Mouse (Mus musculus): Measurements from ENCODE around the gene Pf4. TPM values are rescaled to one million over a fixed set of nuclear protein-coding genes. Genes with fewer than 3 reads are reported as not detected.

The Pf4 gene
- total RNA-seq, 2 experiments from 2014 or later, result 5.4 to 12.4 TPM

DNA sequence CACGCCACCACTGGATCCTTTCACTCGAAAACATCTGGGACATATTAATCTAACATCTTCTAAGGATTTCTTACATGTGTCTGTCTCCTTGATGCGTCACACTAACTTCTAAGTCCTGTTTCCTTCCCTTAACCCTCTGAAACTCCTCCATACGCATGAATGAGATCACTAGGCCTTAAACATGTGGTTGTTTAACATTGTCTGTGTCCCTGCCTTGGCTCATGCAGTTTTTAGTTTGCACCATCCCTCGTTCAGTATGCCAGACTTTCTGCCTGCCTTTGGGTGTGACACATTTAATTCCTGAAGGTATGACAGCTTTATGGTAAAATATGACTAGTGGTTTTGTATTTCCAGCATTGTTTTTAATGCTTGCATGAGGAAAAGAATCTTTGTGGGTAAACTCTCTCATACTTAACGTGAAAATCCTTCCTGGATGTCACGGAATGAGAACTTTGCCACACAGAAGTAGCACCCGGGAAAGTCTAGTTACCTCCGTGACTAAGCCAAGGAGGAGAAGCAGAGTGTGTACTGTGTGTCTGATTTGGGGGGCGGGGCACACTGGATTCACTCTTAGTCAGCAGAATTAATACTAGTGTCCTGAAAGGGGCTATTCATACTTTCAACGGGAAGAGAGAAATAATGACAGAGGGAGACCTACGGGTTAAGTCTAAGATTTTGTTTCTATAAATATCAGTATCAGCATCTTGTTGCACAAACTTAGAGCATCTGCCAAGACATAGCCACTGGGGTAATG, 8.1 kb upstream of the Pf4 start:
- Histone ChIP-seq H3K4me3 (no peak overlapping the region), H3K27ac (no peak overlapping the region)
- TF ChIP-seq CTCF (IDR thresholded peaks at IDR 0.05), result no peak
- intact Hi-C loops (cut with DNase I), result no loop called here
- no peak for DNase-seq

- intact Hi-C loops (cut with DNase I), result no loop called here
- no peak for DNase-seq
- no peak for TF ChIP-seq CTCF (IDR thresholded peaks at IDR 0.05)
- Histone ChIP-seq H3K27ac (no peak overlapping the region), H3K4me3 (no peak overlapping the region)
These were observed 6.2 kb upstream of the Pf4 start for GRCm38 (mm10) chr5:90765821-90766606.

GRCm38 (mm10) chr5:90768218-90768617, 4.0 kb upstream of the Pf4 start, which contains the start of gene Ppbp:
Ppbp (plus strand) TSS chr5:90768518.
- no peak for TF ChIP-seq CTCF (IDR thresholded peaks at IDR 0.05)
- Histone ChIP-seq H3K27ac (no peak within 1 kb of the TSS), H3K4me3 (no peak within 1 kb of the TSS)
- no peak for DNase-seq
- intact Hi-C loops (cut with DNase I), result no loop called here

DNA sequence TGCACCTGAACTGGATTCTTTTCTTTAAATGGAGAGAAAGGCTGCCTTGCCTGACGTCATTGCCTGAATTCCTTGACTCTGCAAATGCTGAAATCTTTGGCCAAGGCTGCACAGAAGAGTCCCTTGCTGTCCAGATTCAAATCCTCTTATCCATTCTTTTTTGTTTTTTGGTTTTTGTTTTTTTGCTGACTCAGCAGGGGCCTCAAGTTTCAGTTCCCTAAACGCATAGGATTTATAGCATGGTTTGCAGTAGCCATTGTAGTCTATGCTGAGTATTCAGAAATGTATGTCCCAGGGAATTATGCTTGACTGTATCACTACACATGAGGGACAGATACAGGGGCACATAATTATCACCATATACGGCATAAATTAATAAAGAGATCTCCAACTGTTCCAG, 866 bp upstream of the Pf4 start:
- intact Hi-C loops (cut with DNase I), result no loop called here
- no peak overlapping the region for H3K4me3 ChIP-seq
- peak overlapping the region; percentile 43; the same call in 1 of the 2 replicates for H3K27ac ChIP-seq
- no peak for TF ChIP-seq CTCF (IDR thresholded peaks at IDR 0.05)
- DNase-seq, result no peak

- Histone ChIP-seq H3K27ac (no peak overlapping the region), H3K4me3 (no peak overlapping the region)
- intact Hi-C loops (cut with DNase I), result no loop called here
- TF ChIP-seq CTCF (IDR thresholded peaks at IDR 0.05), result no peak
- no peak for DNase-seq
These were observed 3.3 kb downstream of the Pf4 start for GRCm38 (mm10) chr5:90775562-90775961.

DNA sequence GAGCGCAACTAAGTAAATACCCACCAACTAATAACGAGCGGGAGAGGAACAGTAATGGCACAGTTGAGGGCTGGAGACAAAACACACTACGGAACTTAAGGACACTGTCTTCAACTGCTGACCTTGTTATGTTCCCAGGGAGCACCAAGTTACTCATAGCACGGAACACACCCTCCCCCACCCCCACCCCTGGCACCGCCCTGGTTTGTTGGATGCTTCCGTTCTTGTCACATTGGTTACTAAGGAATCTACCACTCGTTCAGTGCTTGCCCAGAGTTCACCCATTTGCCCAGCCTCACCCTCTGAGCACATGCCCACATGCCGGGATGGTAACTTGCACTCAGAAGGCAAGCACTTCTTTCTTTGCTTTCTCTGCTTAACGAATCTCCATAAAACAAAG, 5.4 kb downstream of the Pf4 start:
- TF ChIP-seq CTCF (IDR thresholded peaks at IDR 0.05), result no peak
- no peak overlapping the region for H3K27ac ChIP-seq
- no peak for DNase-seq
- intact Hi-C loops (cut with DNase I), result no loop called here
- no peak overlapping the region for H3K4me3 ChIP-seq

- TF ChIP-seq CTCF (IDR thresholded peaks at IDR 0.05), result no peak
- intact Hi-C loops (cut with DNase I), result no loop called here
- DNase-seq, result peak; percentile 31
- no peak overlapping the region for H3K27ac ChIP-seq
- no peak overlapping the region for H3K4me3 ChIP-seq
These were observed 6.6 kb downstream of the Pf4 start for GRCm38 (mm10) chr5:90778856-90779255.

DNA sequence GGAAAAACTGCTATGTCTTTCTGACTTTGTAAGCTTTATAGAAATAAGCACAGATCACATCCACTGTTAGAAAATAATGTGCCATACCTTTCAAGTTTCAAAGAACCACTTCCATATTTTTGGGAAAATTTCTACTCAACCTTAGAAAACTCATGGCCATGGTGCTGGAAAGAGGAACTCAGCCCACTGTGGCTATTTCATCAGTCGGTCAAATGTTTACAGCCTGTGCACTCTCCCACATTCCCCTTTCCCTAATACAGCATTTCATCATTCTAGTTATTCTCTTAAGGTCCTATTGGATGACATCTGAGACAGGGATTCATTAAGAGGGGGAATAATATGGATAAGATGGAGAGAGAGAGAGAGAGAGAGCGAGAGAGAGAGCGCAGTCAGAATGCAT, 11.5 kb downstream of the Pf4 start:
- intact Hi-C loops (cut with DNase I), result no loop called here
- Histone ChIP-seq H3K27ac (no peak overlapping the region), H3K4me3 (no peak overlapping the region)
- no peak for TF ChIP-seq CTCF (IDR thresholded peaks at IDR 0.05)
- no peak for DNase-seq

DNA sequence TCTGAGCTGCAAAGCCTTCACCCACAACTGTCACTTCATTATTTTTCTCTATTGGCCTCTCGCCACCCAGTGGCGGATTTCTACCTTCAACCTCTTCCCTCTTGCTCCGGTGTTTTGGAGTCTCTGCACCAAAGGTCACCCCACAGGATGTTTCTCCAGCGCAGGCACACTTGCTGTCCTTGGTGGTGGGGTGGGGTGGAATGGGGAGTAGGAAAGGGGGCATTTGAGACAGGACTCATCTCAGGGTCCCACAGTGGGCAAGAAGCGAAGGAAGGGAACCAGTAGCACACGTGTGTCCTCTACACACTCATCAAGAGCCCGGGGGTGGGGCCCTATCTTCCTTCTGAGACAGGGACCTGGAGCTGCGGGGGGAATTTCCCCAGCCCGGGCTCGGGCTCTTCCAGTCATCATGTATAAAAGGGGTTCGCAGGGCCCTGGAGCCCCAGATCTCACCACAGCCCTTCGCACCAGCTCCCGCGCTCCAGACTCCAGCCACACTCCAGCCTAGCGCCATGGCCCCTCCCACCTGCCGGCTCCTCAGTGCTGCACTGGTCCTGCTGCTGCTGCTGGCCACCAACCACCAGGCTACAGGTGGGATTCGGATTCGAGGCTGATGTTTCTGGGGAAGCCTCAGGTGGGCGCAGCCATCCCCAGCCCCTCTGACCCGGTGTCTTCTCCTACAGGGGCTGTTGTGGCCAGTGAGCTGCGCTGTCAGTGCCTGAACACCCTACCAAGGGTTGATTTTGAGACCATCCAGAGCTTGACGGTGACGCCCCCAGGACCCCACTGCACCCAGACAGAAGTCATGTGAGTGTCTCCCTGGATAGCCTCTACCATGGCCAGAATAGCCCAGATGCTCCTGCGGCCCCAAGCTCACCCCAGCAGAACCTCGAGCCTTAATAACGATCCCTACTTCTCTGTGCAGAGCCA, 13.7 kb downstream of the Pf4 start, which contains the start of gene Cxcl3:
Gene Cxcl3, plus strand, starts transcription at position 445 of the 930 bp plus-strand sequence.
- peak within 1 kb of the TSS; percentile 32; the same call in 1 of the 2 replicates for H3K4me3 ChIP-seq
- intact Hi-C loops (cut with DNase I), result loop anchor here (5.0 kb wide), 1 partner anchor 124 kb away; no protein-coding TSS in a partner anchor
- peak; percentile 9; the same call in 1 of the 2 replicates for TF ChIP-seq CTCF (IDR thresholded peaks at IDR 0.05)
- no peak within 1 kb of the TSS for H3K27ac ChIP-seq
- DNase-seq, result no peak

- intact Hi-C loops (cut with DNase I), result loop anchor here (5.0 kb wide), 1 partner anchor 126 kb away; no protein-coding TSS in a partner anchor
- no peak overlapping the region for H3K27ac ChIP-seq
- no peak for DNase-seq
- TF ChIP-seq CTCF (IDR thresholded peaks at IDR 0.05), result peak; percentile 39; the same call in 1 of the 2 replicates
- H3K4me3 ChIP-seq, result no peak overlapping the region
These were observed 15.9 kb downstream of the Pf4 start for GRCm38 (mm10) chr5:90788114-90788513.

DNA sequence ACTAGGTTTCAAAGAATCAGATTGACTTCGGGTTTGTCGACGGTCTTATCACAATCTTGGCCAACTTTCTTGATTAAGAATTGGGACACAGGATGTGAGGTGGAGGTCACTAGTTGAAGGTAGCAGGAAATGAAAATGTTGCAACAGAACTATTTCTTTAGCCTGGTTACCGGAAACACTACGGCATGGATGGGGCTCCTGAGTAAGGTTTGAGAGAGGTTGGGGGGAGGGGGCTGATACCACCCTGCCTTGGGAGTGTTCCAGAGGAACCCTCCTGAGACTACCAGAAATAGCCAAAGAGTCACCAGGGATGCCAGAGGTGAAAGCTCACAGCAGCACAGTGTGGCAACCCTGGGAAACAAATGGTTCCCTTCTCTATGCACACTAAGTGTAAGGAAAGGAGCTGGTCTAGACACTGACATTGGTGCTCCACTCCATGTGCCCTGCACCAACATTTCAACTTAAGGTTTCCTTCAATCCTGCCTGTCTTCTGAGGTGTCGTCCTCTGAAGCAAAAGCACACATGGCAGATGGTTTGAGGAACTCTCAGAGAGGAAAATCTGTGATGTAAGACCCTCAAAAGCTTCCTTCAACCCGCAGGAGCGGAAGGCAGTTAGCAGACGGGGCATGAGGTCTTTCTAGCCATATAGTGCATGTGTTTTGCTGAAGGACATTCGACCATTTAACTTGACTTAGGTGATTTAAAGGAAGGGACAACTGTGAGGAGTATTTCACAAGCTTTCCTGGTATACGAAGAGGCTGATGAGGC, 17.3 kb downstream of the Pf4 start:
- intact Hi-C loops (cut with DNase I), result loop anchor here (5.0 kb wide), 1 partner anchor 127 kb away; no protein-coding TSS in a partner anchor
- no peak for TF ChIP-seq CTCF (IDR thresholded peaks at IDR 0.05)
- DNase-seq, result no peak
- no peak overlapping the region for H3K4me3 ChIP-seq
- no peak overlapping the region for H3K27ac ChIP-seq

All from gastrocnemius, adult 2 months (tissue).